Mouse (Mus musculus) cerebellum, postnatal 10 days (tissue): ENCODE results near the gene Myo10.

ENCODE experiments used
- DNase-seq, 2 experiments: peaks; one replicate each; pipeline ENCODE4 v3.0.0; 2021; ENCODE audit warnings: mixed read lengths in 2 of 2

The Myo10 gene

GRCm38 (mm10) chr15:25844771-25845170 lies 222.4 kb downstream of the Myo10 start:
- DNase-seq, result no peak

GRCm38 (mm10) chr15:25847576-25848168 lies 225.3 kb downstream of the Myo10 start:
- DNase-seq, result no peak

- no peak for DNase-seq
Measured at GRCm38 (mm10) chr15:25850552-25850951, 228.2 kb downstream of the Myo10 start.

GRCm38 (mm10) chr15:25854270-25854904 lies 232.1 kb downstream of the Myo10 start:
- DNase-seq, result no peak

- no peak for DNase-seq
Measured at GRCm38 (mm10) chr15:25858611-25859058, 236.3 kb downstream of the Myo10 start.

- no peak for DNase-seq
Measured at GRCm38 (mm10) chr15:25859469-25859868, 237.1 kb downstream of the Myo10 start.

- no peak for DNase-seq
Measured at GRCm38 (mm10) chr15:25861900-25862299, 239.6 kb downstream of the Myo10 start.
